Mouse (Mus musculus) bone marrow, adult 2 months (tissue): ENCODE measurements around the gene Slc5a5. TPM values are rescaled to one million over a fixed set of nuclear protein-coding genes. Genes with fewer than 3 reads are reported as not detected.

Experiments used
- H3K27ac ChIP-seq: fragments of 200-500 bp; 2 replicates; pipeline ENCODE4 v1.5.1; 2012; ENCODE audit warnings: low read depth, mild to moderate bottlenecking, control low read depth, inconsistent platforms, low read length; ENCODE audit not compliant: control insufficient read depth, poor library complexity, insufficient read depth
- H3K4me1 ChIP-seq: fragments of 200-500 bp; 2 replicates; pipeline ENCODE4 v1.6.1; 2011; ENCODE audit warnings: low read length; ENCODE audit not compliant: control insufficient read depth, insufficient read depth
- H3K4me3 ChIP-seq: fragments of 200-500 bp; replicated peaks from 2 replicates; pipeline ENCODE3; 2011; ENCODE audit warnings: mild to moderate bottlenecking, low read depth, low read length, control low read depth; ENCODE audit not compliant: control insufficient read depth
- CTCF ChIP-seq: fragments of 200-500 bp; IDR thresholded peaks from 2 replicates; pipeline ENCODE4 v1.5.1; 2011; ENCODE audit warnings: low read length, control low read depth; ENCODE audit not compliant: control insufficient read depth, insufficient read depth
- POLR2A ChIP-seq: fragments of 200-500 bp; IDR thresholded peaks from 2 replicates; pipeline ENCODE4 v1.6.1; 2011; ENCODE audit warnings: low read depth, mild to moderate bottlenecking, control low read depth, low read length, borderline replicate concordance; ENCODE audit not compliant: control insufficient read depth
- WGBS: fragments of 180-500 bp; shearing (Covaris S2); methylation state at CpG from one replicate; pipeline ENCODE4 v1.1.7; 2018; 5-methylcytosine and 5-hydroxymethylcytosine counted together
- polyA plus RNA-seq: library from polyadenylated mRNA; stranded (reverse); fragments of >200 nt; gene quantifications from 2 replicates; pipeline ENCODE4 v1.2.4, GENCODE M21; 2011; ENCODE audit warnings: low replicate concordance; ENCODE audit not compliant: missing spikeins, insufficient read depth, insufficient read length

Gene Slc5a5
- polyA plus RNA-seq, 1 experiment, result not detected

GRCm38 (mm10) chr8:70851837-70852236 is 40.7 kb downstream of the Slc5a5 start:
- Histone ChIP-seq H3K4me1 (peaks cover 3% of the 10 kb centered on the region; the same call in 1 of the 2 replicates), H3K4me3 (no peak overlapping the region), H3K27ac (no peak overlapping the region)
- TF ChIP-seq CTCF, result no peak
- no peak for TF ChIP-seq POLR2A
- whole genome bisulfite sequencing, result 76% methylated on average over 6 of the region's 6 CpGs

GRCm38 (mm10) chr8:70850947-70851346 is 41.6 kb downstream of the Slc5a5 start:
- Histone ChIP-seq H3K4me3 (no peak overlapping the region), H3K27ac (no peak overlapping the region), H3K4me1 (peaks cover 2% of the 10 kb centered on the region; the same call in 1 of the 2 replicates)
- WGBS, result 77% methylated on average over 4 of the region's 4 CpGs
- TF ChIP-seq POLR2A, result no peak
- no peak for TF ChIP-seq CTCF

GRCm38 (mm10) chr8:70850132-70850845 is 42.3 kb downstream of the Slc5a5 start:
- H3K27ac ChIP-seq, result no peak overlapping the region
- no peak overlapping the region for H3K4me3 ChIP-seq
- peaks cover 2% of the 10 kb centered on the region; the same call in 1 of the 2 replicates for H3K4me1 ChIP-seq
- no peak for TF ChIP-seq POLR2A
- TF ChIP-seq CTCF, result no peak
- 69% methylated on average over 7 of the region's 7 CpGs for WGBS

- TF ChIP-seq CTCF, result no peak
- no peak for TF ChIP-seq POLR2A
- H3K4me1 ChIP-seq, result peaks cover 2% of the 10 kb centered on the region; the same call in 1 of the 2 replicates
- 80% methylated on average over 3 of the region's 3 CpGs for WGBS
These were observed 43.1 kb downstream of the Slc5a5 start for GRCm38 (mm10) chr8:70849333-70849990.

GRCm38 (mm10) chr8:70846371-70847154 is 46.0 kb downstream of the Slc5a5 start:
- H3K4me1 ChIP-seq, result peaks cover 3% of the 10 kb centered on the region
- 49% methylated on average over 15 of the region's 15 CpGs for WGBS

More at GRCm38 (mm10) chr8:70849333-70849990, 43.1 kb downstream of the Slc5a5 start:
- H3K4me3 ChIP-seq, result no peak overlapping the region
- H3K27ac ChIP-seq, result no peak overlapping the region

GRCm38 (mm10) chr8:70845108-70845507 is 47.4 kb downstream of the Slc5a5 start:
- Histone ChIP-seq H3K4me3 (no peak overlapping the region), H3K4me1 (peaks cover 3% of the 10 kb centered on the region), H3K27ac (no peak overlapping the region)
- TF ChIP-seq POLR2A (no peak), CTCF (no peak)
- WGBS, result 64% methylated on average over 5 of the region's 5 CpGs

More at GRCm38 (mm10) chr8:70846371-70847154, 46.0 kb downstream of the Slc5a5 start:
- no peak overlapping the region for H3K4me3 ChIP-seq
- no peak overlapping the region for H3K27ac ChIP-seq
- no peak for TF ChIP-seq POLR2A
- 0 out of 2 replicates have a peak, but pooled peaks have one; percentile 31 for TF ChIP-seq CTCF

GRCm38 (mm10) chr8:70844523-70844922 is 48.0 kb downstream of the Slc5a5 start:
- peaks cover 3% of the 10 kb centered on the region for H3K4me1 ChIP-seq
- 5% methylated on average over 6 of the region's 6 CpGs for WGBS
- peak overlapping the region; percentile 73 for H3K27ac ChIP-seq
- no peak overlapping the region for H3K4me3 ChIP-seq
- TF ChIP-seq POLR2A (0 out of 2 replicates have a peak, but pooled peaks have one; percentile 1), CTCF (peak; percentile 96)
